Mouse (Mus musculus) lung, postnatal 10 days (tissue): ENCODE results near the gene Gbgt1.
"Not testable (repeated sequence)": the region's sequence is repeated elsewhere in the genome, so short reads cannot be mapped to it uniquely, and the experiment has no call there.

Experiments used
- DNase-seq: peaks from one replicate; pipeline ENCODE4 v3.0.0; 2021

Gbgt1 gene

GRCm38 (mm10) chr2:28496671-28497070, at the start of gene Gbgt1:
Gene Gbgt1, plus strand, starts transcription at chr2:28496891.
- DNase-seq: peak; percentile 23

DNA sequence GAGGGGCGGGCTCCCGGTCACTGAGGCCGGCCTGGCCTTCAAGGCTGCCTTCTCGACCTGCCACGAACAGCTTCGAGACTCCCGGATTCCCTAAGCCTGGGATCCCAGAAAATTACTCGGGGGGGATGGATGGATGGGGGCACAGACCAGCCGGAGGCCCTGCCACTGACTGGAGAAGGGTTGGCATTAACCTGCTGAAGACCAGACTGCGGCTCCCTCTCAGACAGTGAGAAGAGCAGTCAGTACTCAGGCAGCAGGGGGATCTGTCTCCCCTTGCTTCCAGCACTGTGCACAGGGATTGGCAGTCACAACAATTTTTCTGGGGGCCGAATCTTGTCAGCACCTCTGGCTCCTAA, 49.4 kb upstream of the Gbgt1 start:
- no peak for DNase-seq

DNA sequence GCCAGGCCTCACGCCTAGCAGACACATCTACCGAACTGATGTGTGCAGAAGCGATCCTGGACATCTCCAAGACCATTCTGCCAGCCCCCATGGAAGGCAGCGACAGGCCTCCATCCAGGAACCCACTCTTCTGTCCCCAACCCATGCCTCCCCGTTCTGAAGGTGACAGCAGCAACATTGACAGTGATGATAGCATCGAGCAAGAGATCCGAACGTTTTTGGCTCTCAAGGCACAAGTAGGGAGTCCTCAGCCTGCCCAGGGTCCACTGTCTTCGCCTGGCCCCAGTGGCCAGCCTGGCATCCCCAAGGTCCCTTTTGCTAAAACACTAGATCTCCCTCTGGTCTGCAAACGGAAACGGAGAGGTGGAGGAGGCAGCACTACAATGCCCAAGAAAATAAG, 45.0 kb upstream of the Gbgt1 start:
- DNase-seq: no peak

DNA sequence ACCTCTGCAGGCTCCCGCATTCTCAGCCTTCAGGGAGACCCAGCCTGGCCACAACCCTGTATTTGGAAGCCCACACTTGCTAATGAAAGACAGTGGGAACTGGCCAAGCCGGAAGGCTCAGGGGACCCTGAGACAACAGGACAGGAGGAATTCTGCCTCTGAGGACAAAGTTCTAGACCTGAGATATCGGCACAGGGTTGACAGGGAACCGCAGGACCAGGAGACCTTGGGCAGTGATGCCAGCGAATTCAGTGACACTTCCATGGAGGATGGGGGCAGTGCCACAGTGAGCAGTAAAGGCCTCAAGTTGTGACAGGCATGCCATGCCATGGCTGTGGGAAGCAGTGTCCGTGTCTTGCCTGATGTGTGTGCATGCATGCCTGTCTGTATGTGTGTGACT, 43.2 kb upstream of the Gbgt1 start:
- no peak for DNase-seq

DNA sequence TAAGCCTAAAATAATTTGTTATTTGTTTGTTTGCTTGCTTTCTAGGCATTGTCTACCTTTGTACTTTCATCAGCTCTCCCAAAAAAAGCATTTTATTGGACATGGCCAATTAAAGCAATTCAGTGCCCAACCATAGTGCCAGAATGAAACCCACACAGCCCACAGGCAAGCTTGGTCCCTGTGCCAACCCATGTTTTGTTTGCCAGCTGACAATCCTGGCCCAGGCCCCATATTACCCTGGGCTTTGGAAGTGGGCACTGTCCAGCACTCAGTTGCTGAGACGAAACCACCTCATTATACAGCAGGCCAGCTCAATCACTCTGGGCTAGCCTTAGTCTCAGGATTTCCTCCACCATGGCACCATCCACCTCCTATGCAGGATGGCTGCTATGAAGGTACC, 40.1 kb upstream of the Gbgt1 start:
- no peak for DNase-seq

GRCm38 (mm10) chr2:28463919-28464318, 32.8 kb upstream of the Gbgt1 start:
- peak; percentile 70 for DNase-seq

DNA sequence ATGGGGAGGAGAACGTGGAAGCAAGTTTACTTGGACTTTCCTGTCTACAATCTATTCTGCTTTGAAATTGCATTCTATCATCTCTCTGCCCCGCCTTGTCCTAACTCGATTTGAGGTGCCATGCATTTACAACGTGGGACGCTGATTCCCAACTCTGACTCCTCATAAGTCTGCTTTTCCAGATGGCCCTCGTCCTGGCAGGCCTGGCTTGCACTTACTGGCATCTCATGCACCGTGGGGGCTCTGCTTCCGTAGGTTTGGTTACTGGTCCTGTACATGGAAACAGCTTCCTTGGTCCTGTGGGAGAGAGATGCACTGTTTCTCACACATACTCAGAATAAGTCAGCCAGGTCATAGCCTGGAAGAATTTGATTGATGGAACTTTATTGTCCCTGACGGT, 31.8 kb upstream of the Gbgt1 start:
- DNase-seq: no peak

DNA sequence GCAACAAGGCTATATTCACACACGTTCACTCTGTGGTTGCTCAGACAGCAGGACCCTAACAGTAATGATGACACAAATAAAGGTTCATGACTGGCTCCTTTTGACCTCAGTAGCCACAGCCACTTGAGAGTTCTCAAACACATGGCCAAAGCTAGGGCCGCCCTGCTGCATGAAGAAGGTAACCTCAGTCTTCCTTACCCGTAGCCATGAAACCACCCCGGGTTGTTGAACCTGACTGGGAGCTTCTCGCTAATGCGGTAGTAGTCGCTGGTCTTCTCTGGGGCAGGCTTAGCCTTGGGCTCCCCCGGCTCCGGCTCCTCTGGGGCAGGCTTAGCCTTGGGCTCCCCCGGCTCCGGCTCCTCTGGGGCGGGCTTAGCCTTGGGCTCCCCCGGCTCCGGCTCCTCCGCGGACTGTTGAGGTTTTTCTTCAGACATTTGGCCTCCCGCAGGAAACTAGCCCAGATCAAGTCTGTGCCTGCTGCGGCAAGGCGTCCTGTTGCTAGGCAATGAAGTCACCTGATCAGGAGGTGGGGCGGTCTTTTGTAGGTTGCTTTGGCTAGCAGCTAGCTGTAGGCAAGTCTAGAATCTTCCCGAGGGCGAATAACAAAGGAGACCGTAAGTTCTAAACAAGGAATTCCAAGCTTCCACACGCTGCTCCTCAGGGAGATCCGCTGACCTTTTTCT, 30.7 kb upstream of the Gbgt1 start, which contains the start of gene 1700007K13Rik:
Gene 1700007K13Rik (minus strand): TSS at position 497 of the 683 bp plus-strand sequence.
- DNase-seq: peak; percentile 72

- peak; percentile 91 for DNase-seq
These were observed 28.7 kb upstream of the Gbgt1 start, which contains the start of gene Mrps2 for GRCm38 (mm10) chr2:28467860-28468485. Gene Mrps2, plus strand, starts transcription at chr2:28468066.

DNA sequence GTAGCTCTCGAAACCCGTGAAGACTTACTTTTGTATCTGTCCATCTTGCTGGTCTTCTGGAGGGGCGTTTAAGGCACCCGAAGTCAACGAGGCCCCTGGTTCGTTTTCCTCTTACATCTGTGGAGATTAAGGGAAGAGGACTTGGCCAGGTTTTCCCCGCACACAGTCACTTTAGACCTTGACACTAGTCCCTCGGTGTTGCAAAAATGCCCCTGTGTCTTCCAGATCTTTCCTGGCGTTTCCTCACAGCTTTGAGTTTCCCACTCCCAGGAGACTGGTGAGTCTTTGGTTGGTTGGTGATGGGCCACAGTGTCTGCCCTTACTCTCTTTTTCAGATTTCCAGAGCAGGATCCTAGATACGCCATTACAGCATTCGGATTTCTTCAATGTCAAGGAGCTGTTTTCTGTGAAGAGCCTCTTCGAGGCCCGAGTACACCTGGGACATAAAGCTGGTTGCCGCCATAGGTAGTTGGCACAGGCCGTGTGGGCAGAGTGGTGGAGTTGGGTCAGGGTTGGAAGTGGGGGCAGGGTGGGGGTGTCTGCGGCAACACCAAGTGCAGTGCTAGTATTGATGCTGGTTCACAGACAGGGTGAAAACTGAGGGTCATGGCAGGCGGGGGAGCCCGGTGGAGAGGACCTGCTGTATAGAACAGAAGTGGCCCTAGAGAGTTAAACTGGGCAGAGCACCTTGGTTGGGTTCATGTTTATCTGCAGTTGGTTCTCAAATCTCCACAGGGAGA, 28.0 kb upstream of the Gbgt1 start:
- no peak for DNase-seq

- DNase-seq: no peak
These were observed 27.2 kb upstream of the Gbgt1 start for GRCm38 (mm10) chr2:28469461-28469860.

DNA sequence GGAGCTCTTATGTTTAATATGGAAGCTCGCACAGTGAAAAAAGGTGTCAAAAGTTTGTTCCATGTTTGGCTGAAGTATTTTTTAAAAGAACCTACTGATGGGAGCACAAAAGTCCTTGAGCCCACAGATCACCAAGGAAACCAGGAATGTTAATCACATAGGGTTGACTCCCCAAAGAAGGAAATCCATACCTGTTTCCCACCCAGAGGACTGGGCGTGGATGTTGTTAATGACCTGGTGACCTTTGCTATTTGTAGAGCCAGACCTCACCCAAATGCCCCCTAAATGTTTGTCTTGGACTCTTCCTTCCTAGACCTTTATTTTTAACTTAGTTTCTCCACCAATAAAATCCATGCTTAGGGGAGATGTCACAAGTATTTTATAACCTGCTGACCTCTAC, 26.1 kb upstream of the Gbgt1 start:
- DNase-seq: no peak

DNA sequence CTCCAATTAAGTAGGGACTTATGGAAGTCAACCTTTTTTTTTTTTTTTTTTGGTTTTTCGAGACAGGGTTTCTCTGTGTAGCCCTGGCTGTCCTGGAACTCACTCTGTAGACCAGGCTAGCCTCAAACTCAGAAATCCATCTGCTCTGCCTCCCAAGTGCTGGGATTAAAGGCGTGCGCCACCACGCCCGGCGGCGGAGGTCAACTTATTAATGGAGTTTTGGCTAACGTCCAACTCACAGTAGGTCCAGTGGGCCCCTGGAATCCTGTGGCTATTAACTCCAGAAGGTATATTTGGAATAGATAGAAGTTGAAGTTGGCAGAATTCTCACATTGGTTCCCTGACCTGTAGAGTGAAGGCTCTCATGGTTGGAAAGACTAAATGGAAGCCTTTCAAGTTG, 24.7 kb upstream of the Gbgt1 start:
- not testable (repeated sequence) for DNase-seq

DNA sequence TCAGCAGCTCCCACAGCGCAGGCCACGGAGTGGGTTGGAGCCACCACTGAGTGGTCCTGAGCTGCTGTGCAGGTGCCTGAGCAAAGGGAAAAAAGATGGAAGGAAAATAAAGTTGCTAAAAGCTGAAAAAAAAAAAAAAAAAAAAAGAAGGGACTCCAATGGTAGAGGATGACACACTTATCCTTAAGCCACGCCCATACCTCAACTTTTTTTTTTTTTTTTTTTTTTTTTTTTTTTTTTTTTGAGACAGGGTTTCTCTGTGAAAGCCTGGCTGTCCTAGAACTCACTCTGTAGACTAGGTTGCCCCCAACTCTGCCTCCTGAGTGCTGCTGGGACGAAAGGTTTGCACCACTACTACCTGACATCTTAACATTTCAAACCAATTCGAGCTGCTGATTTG, 18.7 kb upstream of the Gbgt1 start:
- DNase-seq: not testable (repeated sequence)

DNA sequence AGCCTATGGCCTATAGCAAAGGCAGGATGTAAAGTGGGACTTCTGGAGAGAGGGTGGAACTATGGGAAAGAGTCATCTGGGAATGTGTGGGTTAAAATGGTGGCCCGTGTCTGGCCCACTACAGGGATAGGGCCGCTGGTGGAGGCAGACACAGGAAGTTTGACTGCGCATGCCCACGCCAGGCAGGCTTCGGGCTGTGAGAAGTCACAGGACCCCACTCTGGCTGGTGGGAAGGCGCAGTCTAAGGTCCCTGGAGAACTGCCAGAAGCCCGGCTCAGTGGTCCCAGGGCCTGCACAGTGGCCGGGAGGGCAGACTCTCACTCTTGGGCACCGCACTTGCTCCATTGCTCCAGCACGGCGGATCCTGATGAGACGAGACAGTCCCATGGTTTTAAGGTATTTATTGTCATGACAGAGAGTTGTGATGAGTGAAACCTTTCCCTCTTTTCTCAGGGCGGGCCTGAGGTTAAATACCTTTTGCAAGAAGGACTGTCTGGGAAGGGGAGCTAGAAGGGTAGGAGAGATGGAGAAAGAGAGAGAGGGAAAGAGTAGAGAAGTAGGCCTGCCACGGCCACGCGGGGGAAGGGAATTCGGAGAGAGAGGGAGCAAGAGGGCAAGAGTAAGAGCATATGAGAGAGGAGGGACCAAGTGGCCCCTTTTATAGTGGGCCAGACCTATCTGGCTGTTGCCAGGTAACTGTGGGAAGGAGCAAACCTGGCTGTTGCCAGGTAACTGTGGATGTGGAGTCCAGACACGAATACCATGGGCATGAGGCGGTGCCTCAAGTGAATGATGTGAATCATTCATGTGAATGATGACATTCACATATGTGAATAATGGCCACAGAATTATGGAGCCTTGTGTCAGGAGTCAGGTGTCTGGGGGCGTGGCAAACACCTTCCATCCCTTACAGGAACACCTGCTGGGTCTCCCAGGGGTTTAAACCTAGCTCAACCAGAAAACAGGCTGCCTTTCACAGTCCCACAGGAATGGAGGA, 17.2 kb upstream of the Gbgt1 start:
- DNase-seq: peak; percentile 44

DNA sequence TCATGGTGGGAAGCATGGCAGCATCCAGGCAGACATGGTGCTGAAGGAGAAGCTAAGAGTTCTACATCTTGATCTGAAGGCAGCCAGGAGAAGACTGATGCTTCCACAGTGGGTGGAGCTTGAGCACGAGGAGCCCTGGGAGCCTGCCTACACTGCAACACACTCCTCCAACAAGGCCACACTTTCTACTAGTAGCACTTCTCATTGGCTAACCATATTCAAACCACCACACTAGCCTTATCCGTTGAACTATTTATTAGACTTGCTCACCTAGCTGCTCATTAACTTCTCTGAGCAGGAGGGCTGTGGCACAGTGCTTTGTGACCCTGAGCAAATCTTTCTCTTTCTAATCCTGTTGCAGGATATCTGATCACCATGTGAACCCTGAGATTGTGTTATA, 12.8 kb upstream of the Gbgt1 start:
- DNase-seq: no peak

DNA sequence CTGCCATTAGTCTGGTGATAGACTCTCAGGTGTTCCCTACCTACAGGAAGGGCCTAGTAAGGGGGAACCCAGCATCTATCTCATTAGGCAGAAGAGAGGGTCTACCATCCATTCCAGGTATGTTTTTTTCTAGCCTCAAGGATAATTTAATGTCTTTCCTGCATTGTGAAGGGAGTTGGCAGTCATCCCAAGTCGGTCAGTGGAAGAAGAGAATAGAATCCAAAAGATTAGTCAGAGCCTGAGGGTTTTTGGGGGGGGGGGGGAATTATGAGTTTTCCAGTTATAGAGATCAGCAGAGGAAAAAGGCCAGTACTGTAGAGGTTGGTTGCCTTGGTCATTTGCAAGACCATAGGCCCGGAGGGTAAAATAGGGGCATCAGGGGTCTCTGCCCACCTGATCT, 2.2 kb upstream of the Gbgt1 start:
- DNase-seq: no peak

GRCm38 (mm10) chr2:28495207-28495756, 1.4 kb upstream of the Gbgt1 start:
- peak; percentile 62 for DNase-seq

DNA sequence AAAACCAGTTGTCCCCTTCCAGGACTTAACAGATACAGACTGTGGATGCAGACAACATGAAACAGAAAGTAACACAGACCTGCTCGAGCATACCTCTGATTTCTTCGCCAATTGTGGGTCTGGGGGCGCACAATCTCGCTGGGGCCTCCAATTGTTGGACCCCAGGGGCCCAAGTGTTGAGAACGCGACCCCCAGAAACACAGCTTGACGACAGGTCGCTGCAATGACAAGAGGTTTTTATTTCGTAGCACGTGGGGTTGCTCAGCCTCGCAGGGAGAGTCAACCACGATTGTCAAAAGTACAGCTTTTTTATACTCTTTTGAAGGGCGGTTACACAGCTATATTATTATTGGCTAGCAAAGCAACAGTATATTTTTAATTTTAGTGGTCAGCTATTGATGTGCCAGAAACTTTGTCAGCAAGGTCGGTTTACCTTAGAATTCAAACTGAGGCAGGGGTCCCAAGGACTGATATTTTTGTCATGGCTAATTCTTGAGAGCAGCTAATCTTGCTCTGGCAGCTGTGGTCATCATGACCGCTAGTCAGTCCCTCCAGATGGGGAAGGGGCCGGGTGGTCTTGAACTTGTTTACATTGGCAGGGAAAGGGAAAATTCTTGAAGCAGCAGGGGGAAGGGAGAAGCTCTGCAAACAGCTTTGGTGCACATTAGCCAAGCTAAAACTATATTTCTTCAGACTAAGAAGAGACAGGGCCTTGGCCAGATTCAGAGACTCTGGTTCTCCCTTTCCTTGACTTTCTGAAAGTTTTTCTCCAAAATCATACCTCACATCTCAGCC, 693 bp upstream of the Gbgt1 start:
- DNase-seq: no peak

- no peak for DNase-seq
These were observed 870 bp downstream of the Gbgt1 start for GRCm38 (mm10) chr2:28497561-28497960.

DNA sequence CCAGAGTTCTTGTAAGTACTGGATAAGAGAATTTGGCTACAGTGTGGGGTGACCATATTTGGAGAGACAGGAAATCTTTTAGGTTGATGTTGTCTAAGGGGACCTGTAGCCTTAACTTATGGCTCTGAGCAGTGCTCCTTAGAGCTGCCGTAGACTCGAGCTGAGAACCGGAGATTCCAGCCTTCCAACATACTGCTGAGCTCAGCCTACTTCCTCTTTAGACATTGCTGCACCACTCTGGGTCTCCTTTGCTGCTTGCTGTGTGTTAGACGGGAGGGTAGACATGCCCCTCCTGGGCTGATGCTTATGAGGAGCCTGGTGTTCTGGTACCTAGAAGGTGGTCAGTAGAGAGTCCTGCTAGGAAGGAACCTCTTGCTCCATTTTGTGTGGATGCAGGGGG, 1.7 kb downstream of the Gbgt1 start:
- DNase-seq: no peak

- DNase-seq: no peak
These were observed 6.3 kb downstream of the Gbgt1 start for GRCm38 (mm10) chr2:28502987-28503386.
